Mouse (Mus musculus) kidney, adult 2 months (tissue): ENCODE data around the gene Robo2.
"Not testable (repeated sequence)": the region's sequence is repeated elsewhere in the genome, so short reads cannot be mapped to it uniquely, and the experiment has no call there.

ENCODE experiments used
- CTCF ChIP-seq: fragments of 200-500 bp; conservative IDR thresholded peaks from 2 replicates; pipeline ENCODE4 v1.5.1; 2011; ENCODE audit warnings: low read depth, mild to moderate bottlenecking, control low read depth, low read length, moderate library complexity, mixed read lengths; ENCODE audit not compliant: insufficient read depth, insufficient read length
- POLR2A ChIP-seq: fragments of 200-500 bp; IDR thresholded peaks from one replicate; pipeline ENCODE4 v1.6.1; 2011; ENCODE audit warnings: low read depth, low read length, control low read depth

- not testable (repeated sequence) for TF ChIP-seq CTCF, POLR2A
Measured at GRCm38 (mm10) chr16:74040797-74041196, 370.8 kb downstream of the Robo2 start.
